Mouse (Mus musculus) erythroblast, embryonic 14.5 days (primary cell): Measurements from ENCODE around the gene Lmx1b. TPM values are rescaled to one million over a fixed set of nuclear protein-coding genes. Genes with fewer than 3 reads are reported as not detected.

Experiments used
- H3K27me3 ChIP-seq: 2 replicates; pipeline ENCODE4 v1.6.1; 2012; ENCODE audit warnings: inconsistent platforms; ENCODE audit not compliant: control insufficient read depth
- H3K36me3 ChIP-seq: 2 replicates; pipeline ENCODE4 v1.6.1; 2012; ENCODE audit warnings: mild to moderate bottlenecking, inconsistent platforms; ENCODE audit not compliant: control insufficient read depth
- H3K4me1 ChIP-seq: 2 replicates; pipeline ENCODE4 v1.6.1; 2012; ENCODE audit warnings: inconsistent platforms; ENCODE audit not compliant: control insufficient read depth
- H3K4me3 ChIP-seq: replicated peaks from 2 replicates; pipeline ENCODE3; 2012; ENCODE audit warnings: moderate library complexity, mild to moderate bottlenecking, inconsistent platforms
- H3K9me3 ChIP-seq: 2 replicates; pipeline ENCODE4 v1.6.1; 2012; ENCODE audit warnings: low read length, inconsistent platforms, mixed read lengths; ENCODE audit not compliant: control insufficient read depth
- GATA1 ChIP-seq: IDR thresholded peaks from 2 replicates; pipeline ENCODE4 v1.6.1; 2012; ENCODE audit warnings: low read length, inconsistent platforms, mixed read lengths
- TAL1 ChIP-seq: IDR thresholded peaks from 3 replicates; pipeline ENCODE4 v1.6.1; 2012; ENCODE audit warnings: low read length, inconsistent platforms, mixed read lengths
- polyA plus RNA-seq: library from polyadenylated mRNA; stranded (reverse); fragments of >175 nt; gene quantifications from 2 replicates; pipeline ENCODE4 v1.2.3, GENCODE M21; 2012

The Lmx1b gene
- polyA plus RNA-seq, 1 experiment: not detected

- TF ChIP-seq TAL1 (no peak), GATA1 (no peak)
- H3K4me1 ChIP-seq: no peaks in the 10 kb centered on the region
- H3K36me3 ChIP-seq: no peaks in the 10 kb centered on the region
- no peak overlapping the region for H3K4me3 ChIP-seq
- H3K27me3 ChIP-seq: peaks cover 61% of the 10 kb centered on the region
- no peaks in the 10 kb centered on the region for H3K9me3 ChIP-seq
Measured at GRCm38 (mm10) chr2:33542696-33543428, 97.4 kb downstream of the Lmx1b start.

DNA sequence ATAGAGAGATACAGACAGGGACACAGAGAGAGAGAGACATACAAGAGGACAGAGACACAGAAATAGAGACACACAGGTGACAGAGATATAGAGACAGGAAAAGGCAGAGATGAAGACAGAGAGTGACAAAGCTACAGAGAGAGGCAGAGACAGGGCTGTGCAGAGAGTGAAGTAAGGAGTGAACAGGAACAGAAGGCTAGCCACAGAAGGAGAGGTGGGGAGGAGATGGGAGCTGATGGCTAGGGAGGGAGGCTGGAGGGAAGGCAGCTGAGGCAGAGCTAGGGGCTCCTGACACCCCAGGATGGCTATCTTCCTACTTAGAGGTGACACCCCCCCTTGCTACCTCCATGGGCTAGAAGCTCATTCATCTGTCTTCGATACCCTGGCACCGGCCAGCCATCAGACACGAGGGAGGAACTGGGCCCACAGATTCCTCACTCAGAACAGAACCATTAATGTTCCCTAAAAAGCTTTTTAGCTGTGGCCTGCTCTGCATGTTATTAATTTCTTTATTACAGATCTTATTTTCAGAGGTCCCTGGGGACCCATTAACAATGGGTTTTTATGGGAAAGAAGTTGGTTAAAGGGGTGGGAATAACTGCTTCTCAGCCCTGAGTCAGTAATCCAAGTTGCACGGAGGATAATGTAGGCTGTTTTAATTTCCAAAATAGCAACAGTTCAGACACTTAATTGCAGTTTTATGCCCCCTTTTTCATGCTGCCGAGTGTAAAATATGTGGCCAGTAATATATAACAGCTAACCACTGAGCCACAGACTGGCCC is 114.8 kb downstream of the Lmx1b start:
- H3K36me3 ChIP-seq: no peaks in the 10 kb centered on the region
- no peaks in the 10 kb centered on the region for H3K9me3 ChIP-seq
- no peaks in the 10 kb centered on the region for H3K4me1 ChIP-seq
- no peak for TF ChIP-seq GATA1
- no peak overlapping the region for H3K4me3 ChIP-seq
- H3K27me3 ChIP-seq: no peaks in the 10 kb centered on the region; the same call in 1 of the 2 replicates

DNA sequence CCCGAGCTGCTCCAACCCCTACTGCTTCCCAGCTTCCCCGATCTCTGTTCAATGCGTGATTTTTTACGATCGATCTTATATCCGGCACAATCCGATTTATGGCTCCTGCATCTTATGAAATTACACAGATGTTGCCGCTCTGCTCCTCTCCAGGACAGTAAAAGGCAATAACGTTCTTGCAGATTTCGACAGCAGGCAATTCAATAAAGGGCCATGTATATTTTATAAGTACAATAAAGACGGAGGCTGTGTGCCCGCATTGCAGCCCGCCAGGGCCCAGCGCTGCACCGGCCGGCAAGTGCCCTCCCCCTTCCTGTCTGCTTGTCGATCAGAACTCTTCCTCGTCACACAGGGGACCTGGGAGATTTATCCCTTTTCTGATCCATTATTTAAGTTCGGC is 124.5 kb downstream of the Lmx1b start:
- no peaks in the 10 kb centered on the region; the same call in 1 of the 2 replicates for H3K4me1 ChIP-seq
- no peaks in the 10 kb centered on the region for H3K36me3 ChIP-seq
- no peak overlapping the region for H3K4me3 ChIP-seq
- H3K27me3 ChIP-seq: no peaks in the 10 kb centered on the region
- TF ChIP-seq GATA1: no peak
- TF ChIP-seq TAL1: no peak
- H3K9me3 ChIP-seq: no peaks in the 10 kb centered on the region; the same call in 1 of the 2 replicates

GRCm38 (mm10) chr2:33515431-33515830 is 124.9 kb downstream of the Lmx1b start:
- Histone ChIP-seq H3K9me3 (no peaks in the 10 kb centered on the region; the same call in 1 of the 2 replicates), H3K4me3 (no peak overlapping the region), H3K27me3 (no peaks in the 10 kb centered on the region), H3K4me1 (no peaks in the 10 kb centered on the region; the same call in none of the 2 replicates), H3K36me3 (no peaks in the 10 kb centered on the region)
- no peak for TF ChIP-seq TAL1
- no peak for TF ChIP-seq GATA1

Other genes with a start within 250 kb of the Lmx1b start
- 0.02 and 0.03 TPM in 2 replicates for gene Zbtb34, start 209.2 kb downstream of the Lmx1b start, polyA plus RNA-seq
- gene Zbtb43, start 172.0 kb downstream of the Lmx1b start, polyA plus RNA-seq: 0.04 TPM in 2 replicates
- gene Mvb12b, start 247.4 kb upstream of the Lmx1b start, polyA plus RNA-seq: 8.9 and 9.3 TPM in 2 replicates